Mouse (Mus musculus): ENCODE data around the gene Lgr4. TPM values are rescaled to one million over a fixed set of nuclear protein-coding genes. Genes with fewer than 3 reads are reported as not detected.

Lgr4 gene
- polyA plus RNA-seq, 1 experiment, result 6.7 TPM

- Histone ChIP-seq H3K79me3 (ENCODE audit: low read depth) (peaks cover 4% of the 10 kb centered on the region), H3K79me2 (ENCODE audit: control insufficient read depth, insufficient read depth) (peaks cover 48% of the 10 kb centered on the region), H3K27me3 (ENCODE audit: control insufficient read depth, insufficient read depth, insufficient read length) (no peaks in the 10 kb centered on the region), H3K4me3 (ENCODE audit: insufficient read depth, poor library complexity, severe bottlenecking) (no peak overlapping the region), H3K36me3 (ENCODE audit: control insufficient read depth, insufficient read depth) (no peaks in the 10 kb centered on the region), H3ac (ENCODE audit: control insufficient read depth, insufficient read length, low read depth) (no peak overlapping the region)
- TF ChIP-seq FOSL1 (IDR thresholded peaks at IDR 0.05; ENCODE audit: insufficient read depth, low read length, poor library complexity, severe bottlenecking), result no peak
- TF ChIP-seq MAX (IDR thresholded peaks at IDR 0.05), result no peak
- TF ChIP-seq USF1 (IDR thresholded peaks at IDR 0.05; ENCODE audit: low read depth), result no peak
- TF ChIP-seq MYOD1 (IDR thresholded peaks at IDR 0.05; ENCODE audit: control insufficient read depth, insufficient read length, low read depth), result no peak
- no peak for TF ChIP-seq MYOG (IDR thresholded peaks at IDR 0.05; ENCODE audit: control insufficient read depth, extremely low read depth, insufficient read length)
- no peak for TF ChIP-seq CTCF (IDR thresholded peaks at IDR 0.05; ENCODE audit: control insufficient read depth, insufficient read depth, insufficient read length)
- TF ChIP-seq CEBPB (IDR thresholded peaks at IDR 0.05; ENCODE audit: low read depth), result no peak
Observed at GRCm38 (mm10) chr2:109945532-109945931, 28.1 kb downstream of the Lgr4 start.

- Histone ChIP-seq H3ac (ENCODE audit: control insufficient read depth, insufficient read length, low read depth) (no peak overlapping the region), H3K79me2 (ENCODE audit: control insufficient read depth, insufficient read depth) (peaks cover 50% of the 10 kb centered on the region), H3K4me3 (ENCODE audit: insufficient read depth, poor library complexity, severe bottlenecking) (no peak overlapping the region), H3K27me3 (ENCODE audit: control insufficient read depth, insufficient read depth, insufficient read length) (no peaks in the 10 kb centered on the region), H3K79me3 (ENCODE audit: low read depth) (peaks cover 4% of the 10 kb centered on the region), H3K36me3 (ENCODE audit: control insufficient read depth, insufficient read depth) (no peaks in the 10 kb centered on the region)
- TF ChIP-seq MYOD1 (IDR thresholded peaks at IDR 0.05; ENCODE audit: control insufficient read depth, insufficient read length, low read depth), result no peak
- no peak for TF ChIP-seq MYOG (IDR thresholded peaks at IDR 0.05; ENCODE audit: control insufficient read depth, extremely low read depth, insufficient read length)
- TF ChIP-seq MAX (IDR thresholded peaks at IDR 0.05), result no peak
- TF ChIP-seq CEBPB (IDR thresholded peaks at IDR 0.05; ENCODE audit: low read depth), result no peak
- TF ChIP-seq CTCF (IDR thresholded peaks at IDR 0.05; ENCODE audit: control insufficient read depth, insufficient read depth, insufficient read length), result no peak
- TF ChIP-seq FOSL1 (IDR thresholded peaks at IDR 0.05; ENCODE audit: insufficient read depth, low read length, poor library complexity, severe bottlenecking), result no peak
- TF ChIP-seq USF1 (IDR thresholded peaks at IDR 0.05; ENCODE audit: low read depth), result no peak
Observed at GRCm38 (mm10) chr2:109946426-109946825, 29.0 kb downstream of the Lgr4 start.

GRCm38 (mm10) chr2:109949519-109949918, 32.1 kb downstream of the Lgr4 start:
- H3ac ChIP-seq (ENCODE audit: control insufficient read depth, insufficient read length, low read depth), result no peak overlapping the region
- TF ChIP-seq MAX (IDR thresholded peaks at IDR 0.05), result no peak
- no peak for TF ChIP-seq CEBPB (IDR thresholded peaks at IDR 0.05; ENCODE audit: low read depth)
- TF ChIP-seq USF1 (IDR thresholded peaks at IDR 0.05; ENCODE audit: low read depth), result no peak
- TF ChIP-seq FOSL1 (IDR thresholded peaks at IDR 0.05; ENCODE audit: insufficient read depth, low read length, poor library complexity, severe bottlenecking), result no peak
- TF ChIP-seq MYOG (IDR thresholded peaks at IDR 0.05; ENCODE audit: control insufficient read depth, extremely low read depth, insufficient read length), result no peak
- no peak for TF ChIP-seq MYOD1 (IDR thresholded peaks at IDR 0.05; ENCODE audit: control insufficient read depth, insufficient read length, low read depth)
- TF ChIP-seq CTCF (IDR thresholded peaks at IDR 0.05; ENCODE audit: control insufficient read depth, insufficient read depth, insufficient read length), result no peak
- H3K4me3 ChIP-seq (ENCODE audit: insufficient read depth, poor library complexity, severe bottlenecking), result no peak overlapping the region
- peaks cover 4% of the 10 kb centered on the region for H3K79me3 ChIP-seq (ENCODE audit: low read depth)
- H3K79me2 ChIP-seq (ENCODE audit: control insufficient read depth, insufficient read depth), result peaks cover 26% of the 10 kb centered on the region
- no peaks in the 10 kb centered on the region for H3K27me3 ChIP-seq (ENCODE audit: control insufficient read depth, insufficient read depth, insufficient read length)
- H3K36me3 ChIP-seq (ENCODE audit: control insufficient read depth, insufficient read depth), result no peaks in the 10 kb centered on the region

- H3K36me3 ChIP-seq (ENCODE audit: control insufficient read depth, insufficient read depth), result no peaks in the 10 kb centered on the region
- TF ChIP-seq CTCF (IDR thresholded peaks at IDR 0.05; ENCODE audit: control insufficient read depth, insufficient read depth, insufficient read length) (no peak), USF1 (IDR thresholded peaks at IDR 0.05; ENCODE audit: low read depth) (no peak), FOSL1 (IDR thresholded peaks at IDR 0.05; ENCODE audit: insufficient read depth, low read length, poor library complexity, severe bottlenecking) (no peak), MYOG (IDR thresholded peaks at IDR 0.05; ENCODE audit: control insufficient read depth, extremely low read depth, insufficient read length) (no peak), MYOD1 (IDR thresholded peaks at IDR 0.05; ENCODE audit: control insufficient read depth, insufficient read length, low read depth) (no peak), CEBPB (IDR thresholded peaks at IDR 0.05; ENCODE audit: low read depth) (no peak), MAX (IDR thresholded peaks at IDR 0.05) (no peak)
- no peaks in the 10 kb centered on the region for H3K27me3 ChIP-seq (ENCODE audit: control insufficient read depth, insufficient read depth, insufficient read length)
- peaks cover 6% of the 10 kb centered on the region for H3K79me3 ChIP-seq (ENCODE audit: low read depth)
- H3K4me3 ChIP-seq (ENCODE audit: insufficient read depth, poor library complexity, severe bottlenecking), result no peak overlapping the region
- H3ac ChIP-seq (ENCODE audit: control insufficient read depth, insufficient read length, low read depth), result no peak overlapping the region
- H3K79me2 ChIP-seq (ENCODE audit: control insufficient read depth, insufficient read depth), result peaks cover 20% of the 10 kb centered on the region
Observed at GRCm38 (mm10) chr2:109950311-109950710, 32.9 kb downstream of the Lgr4 start.

GRCm38 (mm10) chr2:109951050-109951449, 33.6 kb downstream of the Lgr4 start:
- no peaks in the 10 kb centered on the region for H3K36me3 ChIP-seq (ENCODE audit: control insufficient read depth, insufficient read depth)
- no peak for TF ChIP-seq MAX (IDR thresholded peaks at IDR 0.05)
- TF ChIP-seq FOSL1 (IDR thresholded peaks at IDR 0.05; ENCODE audit: insufficient read depth, low read length, poor library complexity, severe bottlenecking), result no peak
- TF ChIP-seq CTCF (IDR thresholded peaks at IDR 0.05; ENCODE audit: control insufficient read depth, insufficient read depth, insufficient read length), result no peak
- TF ChIP-seq USF1 (IDR thresholded peaks at IDR 0.05; ENCODE audit: low read depth), result no peak
- TF ChIP-seq CEBPB (IDR thresholded peaks at IDR 0.05; ENCODE audit: low read depth), result no peak
- no peak for TF ChIP-seq MYOD1 (IDR thresholded peaks at IDR 0.05; ENCODE audit: control insufficient read depth, insufficient read length, low read depth)
- TF ChIP-seq MYOG (IDR thresholded peaks at IDR 0.05; ENCODE audit: control insufficient read depth, extremely low read depth, insufficient read length), result no peak
- peaks cover 13% of the 10 kb centered on the region for H3K79me2 ChIP-seq (ENCODE audit: control insufficient read depth, insufficient read depth)
- H3K4me3 ChIP-seq (ENCODE audit: insufficient read depth, poor library complexity, severe bottlenecking), result no peak overlapping the region
- H3K79me3 ChIP-seq (ENCODE audit: low read depth), result peaks cover 7% of the 10 kb centered on the region
- H3ac ChIP-seq (ENCODE audit: control insufficient read depth, insufficient read length, low read depth), result no peak overlapping the region
- no peaks in the 10 kb centered on the region for H3K27me3 ChIP-seq (ENCODE audit: control insufficient read depth, insufficient read depth, insufficient read length)
